Mouse (Mus musculus): ENCODE measurements around the gene Arhgap19. TPM values are rescaled to one million over a fixed set of nuclear protein-coding genes. Genes with fewer than 3 reads are reported as not detected.

The Arhgap19 gene
- polyA plus RNA-seq, 2 experiments from 2014 or later = 3.0 to 5.9 TPM

DNA sequence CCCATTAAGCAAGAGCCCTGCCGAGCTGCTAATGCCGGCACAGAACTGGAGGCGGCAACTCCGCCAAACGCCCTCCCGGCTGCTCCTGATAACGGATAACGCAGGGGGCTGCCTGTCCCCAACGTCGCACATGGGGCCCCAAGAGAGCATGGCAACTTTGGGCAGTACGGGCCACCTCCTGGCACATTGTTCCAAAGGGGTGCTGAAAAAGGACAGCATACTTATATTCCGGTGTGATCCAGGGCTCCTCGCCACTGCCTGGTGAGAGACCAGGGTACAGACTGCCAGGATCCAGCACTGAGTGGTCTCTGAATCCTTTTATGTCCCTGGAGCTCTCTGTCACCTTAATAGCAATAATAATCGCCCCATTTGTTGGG lies 63.4 kb downstream of the Arhgap19 start:
- ATAC-seq = no peak

DNA sequence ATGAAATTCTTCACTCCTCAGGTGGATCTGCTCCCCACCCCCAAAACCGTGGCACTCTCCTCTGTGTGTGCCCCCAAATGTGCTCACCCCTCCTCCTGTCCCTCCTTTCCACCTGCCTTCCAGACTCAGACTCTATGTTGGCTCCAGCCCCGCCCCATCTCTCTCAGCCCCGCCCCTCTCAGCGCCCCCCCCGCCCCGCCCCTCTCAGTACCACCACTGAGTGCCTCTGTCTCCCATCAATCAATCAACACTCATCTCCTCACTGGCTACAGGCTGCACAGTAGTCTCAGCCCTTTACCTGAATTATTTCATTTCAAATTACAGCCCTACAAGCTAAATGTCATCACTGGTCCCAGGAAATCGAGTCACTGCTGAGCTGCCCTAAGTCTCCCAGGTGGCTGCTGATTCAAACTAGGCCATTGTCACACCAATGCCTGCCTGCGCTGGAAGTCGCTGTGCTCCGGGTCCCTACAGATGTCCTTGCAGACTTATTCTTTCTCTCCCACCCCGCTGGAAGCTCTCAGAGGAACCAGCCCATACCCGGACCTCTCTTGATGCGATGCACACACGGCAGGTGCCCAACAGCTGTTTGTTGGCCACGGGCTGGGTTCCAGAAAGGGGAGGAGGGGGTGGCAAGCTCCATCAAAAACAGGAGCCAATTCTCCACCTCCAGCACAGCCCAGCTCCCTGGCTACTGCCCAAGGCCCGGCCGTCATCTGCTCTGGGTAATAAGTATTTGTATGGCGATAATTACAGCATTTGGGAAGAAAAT lies 64.0 kb downstream of the Arhgap19 start:
- ATAC-seq = no peak

DNA sequence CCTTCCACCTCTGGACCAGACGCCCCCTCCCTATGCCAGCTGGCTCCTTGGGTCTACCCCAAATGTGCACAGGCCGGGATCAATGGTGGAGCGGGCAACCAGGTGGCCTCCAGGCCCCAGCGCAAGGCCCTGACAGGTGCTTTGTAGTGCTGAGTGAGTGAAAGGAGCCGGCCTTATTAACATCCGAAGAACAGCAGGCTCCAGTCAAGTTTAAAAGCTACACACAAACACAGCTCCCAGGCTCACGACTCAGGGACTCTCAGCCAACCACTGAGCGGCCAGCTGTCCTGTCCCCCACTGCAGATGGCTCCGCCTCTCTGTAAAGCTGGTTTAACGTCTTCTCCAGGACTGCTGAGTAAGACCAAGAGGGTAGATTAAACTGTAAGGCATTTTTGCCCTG lies 67.2 kb downstream of the Arhgap19 start:
- ATAC-seq = no peak

DNA sequence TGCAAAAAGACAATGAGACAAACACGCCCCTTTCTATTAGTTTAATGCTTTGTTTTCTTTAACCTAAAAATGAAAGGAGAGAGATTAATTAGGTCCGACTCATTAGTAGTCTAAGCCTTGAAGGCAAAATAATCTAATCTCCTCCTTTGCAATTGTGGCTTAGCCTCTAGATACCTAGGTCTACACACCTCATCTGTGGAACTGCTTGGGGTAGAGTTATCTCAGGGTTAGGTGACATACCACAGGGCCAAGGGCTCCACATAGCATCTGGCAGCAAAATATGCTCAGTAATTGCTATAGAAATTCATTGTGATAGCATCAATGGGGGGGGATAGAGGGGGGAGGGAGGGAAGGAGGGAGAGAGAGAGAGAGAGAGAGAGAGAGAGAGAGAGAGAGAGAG lies 76.4 kb downstream of the Arhgap19 start:
- no peak for ATAC-seq

DNA sequence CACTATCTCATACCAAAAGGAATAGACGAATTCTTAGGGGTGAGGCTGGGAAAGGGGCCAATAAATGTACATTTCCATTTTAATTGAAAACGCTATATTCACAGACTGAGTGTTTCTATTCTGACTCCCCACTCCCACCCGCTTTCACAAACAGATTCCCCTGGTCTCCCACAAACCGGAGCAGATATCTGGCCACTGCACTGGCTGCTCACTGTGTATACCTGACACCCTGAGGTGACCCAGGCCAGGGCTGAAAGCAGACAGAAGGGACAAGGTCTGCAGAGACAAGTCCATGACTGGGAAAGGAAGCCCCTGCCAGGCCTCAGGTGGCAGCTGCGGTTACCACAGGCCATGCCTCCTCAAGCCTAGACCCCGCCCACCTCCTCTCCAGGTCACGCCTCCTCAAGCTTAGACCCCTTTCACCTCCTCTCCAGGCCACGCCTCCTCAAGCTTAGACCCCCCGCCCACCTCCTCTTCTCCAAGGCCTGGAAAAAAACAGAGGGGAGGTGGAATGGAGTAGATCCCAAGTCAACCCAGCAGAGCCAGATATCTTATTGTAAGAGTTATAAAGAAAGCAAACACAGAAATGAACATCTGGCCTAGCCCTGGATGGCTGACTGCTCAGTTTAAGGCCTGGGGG lies 76.9 kb downstream of the Arhgap19 start:
- no peak for ATAC-seq

DNA sequence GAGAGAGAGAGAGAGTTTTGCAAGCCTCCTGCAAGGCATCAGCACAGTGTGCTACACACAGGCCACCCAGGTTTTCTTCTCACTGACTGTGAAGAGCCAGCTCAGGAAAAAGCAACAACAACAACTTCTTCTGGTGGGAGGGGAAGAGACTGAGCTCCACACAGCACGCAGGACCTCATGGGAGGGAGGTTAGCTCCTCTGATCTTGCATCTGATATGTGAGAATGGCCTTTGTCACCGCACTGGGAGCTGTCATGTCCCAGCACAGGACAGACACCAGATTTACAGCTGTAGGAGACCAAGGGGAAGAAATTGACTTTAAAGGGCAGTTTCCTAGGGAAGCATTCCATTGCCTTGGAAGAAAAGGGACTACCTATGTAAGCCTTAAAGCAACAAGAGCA lies 78.5 kb downstream of the Arhgap19 start:
- ATAC-seq = no peak

- ATAC-seq = no peak
Observed at GRCm38 (mm10) chr19:41719436-41719835, 82.4 kb downstream of the Arhgap19 start.

Other genes starting within 250 kb of the Arhgap19 start
- gene Gm340, start 219.7 kb downstream of the Arhgap19 start, polyA plus RNA-seq (2017; shearing (Covaris generic)) = 1 to 10 TPM; 4.0 to 6.4 TPM
- gene Slit1, start 58.4 kb downstream of the Arhgap19 start, polyA plus RNA-seq (2017; shearing (Covaris generic)) = not detected
- 10 to 100 TPM; 24.5 to 30.3 TPM for gene Frat1, start 27.9 kb upstream of the Arhgap19 start, polyA plus RNA-seq (2017; shearing (Covaris generic))
- gene Frat2, start 46.1 kb upstream of the Arhgap19 start, polyA plus RNA-seq (2017; shearing (Covaris generic)) = 1 to 10 TPM in 1 of 2 experiments, under 1 TPM in 1; 0.75 to 1.9 TPM
- gene Rrp12, start 94.1 kb upstream of the Arhgap19 start, polyA plus RNA-seq (2017; shearing (Covaris generic)) = 10 to 100 TPM in 1 of 2 experiments, 1 to 10 TPM in 1; 7.2 to 17.3 TPM
- gene Pgam1, start 109.9 kb upstream of the Arhgap19 start, polyA plus RNA-seq (2017; shearing (Covaris generic)) = 10 to 100 TPM; 41.8 to 43.3 TPM
- gene Exosc1, start 131.4 kb upstream of the Arhgap19 start, polyA plus RNA-seq (2017; shearing (Covaris generic)) = 10 to 100 TPM; 83.6 to 89.9 TPM
- 10 to 100 TPM; 40.7 to 59.3 TPM for gene Zdhhc16, start 131.4 kb upstream of the Arhgap19 start, polyA plus RNA-seq (2017; shearing (Covaris generic))
- gene Mms19, start 179.1 kb upstream of the Arhgap19 start, polyA plus RNA-seq (2017; shearing (Covaris generic)) = 100 to 1,000 TPM in 1 of 2 experiments, 10 to 100 TPM in 1; 78.1 to 104 TPM
- 1 to 10 TPM; 3.7 to 4.1 TPM for gene Ubtd1, start 179.7 kb upstream of the Arhgap19 start, polyA plus RNA-seq (2017; shearing (Covaris generic))
- gene Ankrd2, start 234.0 kb upstream of the Arhgap19 start, polyA plus RNA-seq (2017; shearing (Covaris generic)) = not detected
- gene Hoga1, start 243.6 kb upstream of the Arhgap19 start, polyA plus RNA-seq (2017; shearing (Covaris generic)) = not detected